Mouse (Mus musculus) spleen, postnatal 4 days (tissue): Measurements from ENCODE around the gene Gh.
"Not testable (repeated sequence)": the region's sequence is repeated elsewhere in the genome, so short reads cannot be mapped to it uniquely, and the experiment has no call there.

ENCODE experiments used
- DNase-seq, 2 experiments: peaks; one replicate each; pipeline ENCODE4 v3.0.0; 2022; ENCODE audit warnings: low spot score in 2 of 2

The Gh gene

GRCm38 (mm10) chr11:106301765-106302164 lies at the start of gene Gh:
Gene Gh (minus strand): TSS chr11:106301865.
- DNase-seq = no peak

GRCm38 (mm10) chr11:106351253-106351652 lies 49.6 kb upstream of the Gh start:
- DNase-seq = no peak

GRCm38 (mm10) chr11:106350853-106351252 lies 49.2 kb upstream of the Gh start:
- DNase-seq = no peak

- DNase-seq = no peak
These were observed 48.1 kb upstream of the Gh start for GRCm38 (mm10) chr11:106349772-106350171.

- DNase-seq = no peak
These were observed 43.2 kb upstream of the Gh start for GRCm38 (mm10) chr11:106344910-106345309.

- no peak for DNase-seq
These were observed 39.4 kb upstream of the Gh start for GRCm38 (mm10) chr11:106340990-106341520.

GRCm38 (mm10) chr11:106339323-106339722 lies 37.7 kb upstream of the Gh start:
- not testable (repeated sequence) for DNase-seq

- no peak for DNase-seq
These were observed 37.2 kb upstream of the Gh start for GRCm38 (mm10) chr11:106338870-106339269.

GRCm38 (mm10) chr11:106338029-106338428 lies 36.4 kb upstream of the Gh start:
- DNase-seq = no peak

GRCm38 (mm10) chr11:106334066-106334465 lies 32.4 kb upstream of the Gh start:
- DNase-seq = no peak

GRCm38 (mm10) chr11:106332458-106332857 lies 30.8 kb upstream of the Gh start:
- no peak for DNase-seq

- peak in 1 of 2 experiments; percentile 53 for DNase-seq
These were observed 28.0 kb upstream of the Gh start for GRCm38 (mm10) chr11:106329682-106330081.

- no peak for DNase-seq
These were observed 27.5 kb upstream of the Gh start for GRCm38 (mm10) chr11:106329128-106329527.

- DNase-seq = no peak
These were observed 26.9 kb upstream of the Gh start for GRCm38 (mm10) chr11:106328521-106328920.

- DNase-seq = no peak
These were observed 24.8 kb upstream of the Gh start for GRCm38 (mm10) chr11:106326475-106326874.

GRCm38 (mm10) chr11:106325566-106326206 lies 24.0 kb upstream of the Gh start:
- peak; percentile 68 to 85 for DNase-seq

GRCm38 (mm10) chr11:106324858-106325257 lies 23.2 kb upstream of the Gh start:
- peak in 1 of 2 experiments; percentile 56 for DNase-seq

- no peak for DNase-seq
These were observed 17.0 kb upstream of the Gh start for GRCm38 (mm10) chr11:106318406-106319366.

GRCm38 (mm10) chr11:106317801-106318200 lies 16.1 kb upstream of the Gh start:
- no peak for DNase-seq

GRCm38 (mm10) chr11:106316416-106316815 lies 14.8 kb upstream of the Gh start:
- no peak for DNase-seq

GRCm38 (mm10) chr11:106314333-106314812 lies 12.7 kb upstream of the Gh start, which contains the start of gene Cd79b:
Gene Cd79b (minus strand): TSS chr11:106314762.
- DNase-seq = peak; percentile 79 to 87

GRCm38 (mm10) chr11:106313533-106313932 lies 11.9 kb upstream of the Gh start:
- DNase-seq = no peak
